Mouse (Mus musculus) heart, adult 2 months (tissue): ENCODE measurements around the gene Frem1.

Experiments
- CTCF ChIP-seq: fragments of 200-600 bp; IDR thresholded peaks from 2 replicates; pipeline ENCODE4 v1.8.1; 2022; ENCODE audit warnings: antibody characterized with exemption, mild to moderate bottlenecking, moderate library complexity
- POLR2A ChIP-seq: fragments of 200-500 bp; IDR thresholded peaks from 2 replicates; pipeline ENCODE4 v1.6.1; 2011; ENCODE audit warnings: mild to moderate bottlenecking, low read depth, low read length, control low read depth; ENCODE audit not compliant: insufficient read depth

DNA sequence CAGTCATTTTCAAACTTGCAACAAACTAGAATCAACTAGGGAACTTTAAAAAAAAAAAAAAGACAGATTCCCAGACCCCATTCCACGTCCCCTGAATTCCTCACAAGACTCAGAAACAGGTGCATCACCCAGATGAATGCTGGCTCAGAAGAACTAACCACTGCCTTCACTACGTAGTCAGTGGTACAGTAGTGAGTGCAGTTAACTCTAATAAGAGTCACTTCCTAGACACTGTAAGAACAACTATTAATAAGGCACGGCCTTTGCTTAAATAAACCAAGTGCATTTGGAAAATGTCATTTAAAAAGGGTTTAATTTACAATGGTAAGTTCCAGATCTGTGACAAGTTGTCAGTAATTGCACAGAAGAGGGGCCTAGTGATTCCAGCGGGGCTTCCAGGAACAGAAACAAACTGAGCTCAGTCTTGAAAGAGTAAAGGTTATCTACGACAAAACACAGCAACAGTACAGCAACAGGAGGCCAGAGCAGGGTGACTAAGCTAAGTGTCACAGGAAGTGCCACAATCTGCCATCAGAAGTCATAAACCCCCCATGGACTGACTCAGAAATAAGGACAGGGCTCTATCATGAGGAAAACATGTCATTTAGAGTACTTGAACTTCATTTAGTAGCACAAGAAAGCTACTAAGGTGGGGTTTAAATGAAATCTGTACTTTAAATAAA, 203.4 kb downstream of the Frem1 start:
- TF ChIP-seq POLR2A = no peak
- TF ChIP-seq CTCF = no peak
